Mouse (Mus musculus) testis, adult 10 weeks (tissue): ENCODE measurements around the gene Vmn1r151. TPM values are rescaled to one million over a fixed set of nuclear protein-coding genes. Genes with fewer than 3 reads are reported as not detected.

ENCODE experiments used
- polyA plus RNA-seq: library from polyadenylated mRNA; stranded (reverse); fragments of 350-450 nt; fragmentation: Illumina TruSeq; extraction: RNeasy Lipid Tissue Mini Kit (QIAGEN cat#74804); gene quantifications from one replicate; pipeline ENCODE4 v1.2.3, GENCODE M21; 2014; ENCODE audit warnings: low read depth, low replicate concordance

Vmn1r151 gene
- not detected for polyA plus RNA-seq

DNA sequence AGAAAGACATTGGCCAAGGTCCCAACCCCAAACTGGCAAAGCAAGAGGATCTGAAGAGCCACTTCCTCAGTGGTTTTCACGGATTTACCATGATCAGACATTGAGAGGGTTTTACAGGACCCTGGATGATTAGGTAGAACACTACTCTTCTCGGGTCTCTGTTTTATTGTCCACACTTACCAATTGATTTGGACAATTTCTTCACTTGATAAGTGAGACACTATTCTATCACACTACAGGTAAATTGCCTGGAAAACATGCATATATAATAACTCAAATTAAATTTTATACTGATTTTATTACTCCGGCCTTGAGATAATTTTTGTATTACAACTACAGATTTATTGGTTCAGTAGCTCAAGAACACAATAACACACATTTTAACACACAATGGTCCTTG is at the start of gene Vmn1r151:
Vmn1r151 (minus strand) TSS at position 101 of the 400 bp plus-strand sequence.

DNA sequence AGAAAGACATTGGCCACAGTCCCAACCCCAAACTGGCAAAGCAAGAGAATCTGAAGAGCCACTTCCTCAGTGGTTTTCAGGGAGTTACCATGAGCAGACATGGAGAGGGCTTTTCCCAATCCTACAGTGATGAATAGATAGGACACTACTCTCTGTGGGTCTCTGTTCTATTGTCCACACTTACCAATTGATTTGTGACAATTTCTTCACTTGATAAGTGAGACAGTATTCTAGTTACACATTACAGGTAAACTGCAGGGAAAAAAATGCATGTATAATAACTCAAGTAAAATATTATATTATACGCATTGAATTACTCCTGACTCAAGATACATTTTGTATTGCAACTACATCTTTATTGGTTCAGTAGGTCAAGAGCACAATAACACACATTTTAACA is 35.3 kb upstream of the Vmn1r151 start, which contains the start of gene Gm8677:
Gm8677 (minus strand) TSS at position 101 of the 400 bp plus-strand sequence.

DNA sequence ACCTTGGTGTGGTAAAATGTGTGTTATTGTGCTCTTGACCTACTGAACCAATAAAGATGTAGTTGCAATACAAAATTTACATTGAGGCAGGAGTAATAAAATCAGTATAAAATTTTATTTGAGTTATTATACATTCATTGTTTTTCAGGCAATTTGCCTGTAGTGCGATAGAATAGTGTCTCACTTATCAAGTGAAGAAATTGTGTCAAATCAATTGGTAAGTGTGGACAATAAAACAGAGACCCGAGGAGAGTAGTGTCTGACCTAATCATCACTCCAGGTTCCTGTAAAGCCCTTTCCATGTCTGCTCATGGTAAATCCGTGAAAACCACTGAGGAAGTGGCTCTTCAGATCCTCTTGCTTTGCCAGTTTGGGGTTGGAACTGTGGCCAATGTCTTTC is 23.2 kb upstream of the Vmn1r151 start, which contains the start of gene Vmn1r152:
Vmn1r152 (plus strand) TSS at position 301 of the 400 bp plus-strand sequence.

DNA sequence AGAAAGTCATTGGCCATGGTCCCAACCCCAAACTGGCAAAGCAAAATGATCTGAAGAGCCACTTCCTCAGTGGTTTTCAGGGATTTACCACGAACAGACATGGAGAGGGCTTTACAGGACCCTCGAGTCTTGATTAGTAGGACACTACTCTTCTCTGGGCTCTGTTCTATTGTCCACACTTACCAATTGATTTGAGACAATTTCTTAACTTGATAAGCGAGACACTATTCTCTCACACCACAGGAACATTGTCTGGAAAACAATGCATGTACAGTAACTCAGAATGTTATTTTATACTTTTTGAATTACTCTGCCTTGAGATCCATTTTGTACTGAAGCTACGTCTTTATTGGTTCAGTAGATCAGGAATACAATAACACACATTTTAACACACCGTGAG is 35.5 kb downstream of the Vmn1r151 start, which contains the start of gene Gm10665:
Gm10665 (minus strand) TSS at position 101 of the 400 bp plus-strand sequence.

Other genes starting within 250 kb of the Vmn1r151 start
- gene Gm4187, start 170.0 kb downstream of the Vmn1r151 start, polyA plus RNA-seq: not detected
- gene Gm8660, start 128.6 kb downstream of the Vmn1r151 start, polyA plus RNA-seq: not detected
- not detected for gene Vmn1r148, start 86.1 kb downstream of the Vmn1r151 start, polyA plus RNA-seq
- gene Vmn1r149, start 61.4 kb downstream of the Vmn1r151 start, polyA plus RNA-seq: not detected
- not detected for gene Gm10665, start 35.6 kb downstream of the Vmn1r151 start, polyA plus RNA-seq
- gene Vmn1r152, start 23.3 kb upstream of the Vmn1r151 start, polyA plus RNA-seq: not detected
- gene Gm8677, start 35.2 kb upstream of the Vmn1r151 start, polyA plus RNA-seq: not detected
- gene Gm4201, start 65.7 kb upstream of the Vmn1r151 start, polyA plus RNA-seq: not detected
- gene Gm4565, start 88.4 kb upstream of the Vmn1r151 start, polyA plus RNA-seq: 0.60 TPM
- not detected for gene Vmn1r155, start 158.3 kb upstream of the Vmn1r151 start, polyA plus RNA-seq
- not detected for gene Gm8693, start 192.6 kb upstream of the Vmn1r151 start, polyA plus RNA-seq
- gene Gm4567, start 220.0 kb upstream of the Vmn1r151 start, polyA plus RNA-seq: not detected